Mouse (Mus musculus): Measurements from ENCODE around the gene Slirp. TPM values are rescaled to one million over a fixed set of nuclear protein-coding genes. Genes with fewer than 3 reads are reported as not detected.

Gene Slirp
- polyA plus RNA-seq, 1 experiment, result not detected

- Histone ChIP-seq H3K36me3 (ENCODE audit: control insufficient read depth) (peaks cover 60% of the 10 kb centered on the region), H3K4me3 (replicated peaks) (no peak overlapping the region), H3K27me3 (ENCODE audit: control insufficient read depth) (no peaks in the 10 kb centered on the region), H3K9me3 (ENCODE audit: control insufficient read depth, low read length) (no peaks in the 10 kb centered on the region), H3K4me1 (ENCODE audit: control insufficient read depth) (peaks cover 6% of the 10 kb centered on the region)
- no peak for TF ChIP-seq TAL1 (IDR thresholded peaks at IDR 0.05; ENCODE audit: low read length)
- no peak for TF ChIP-seq GATA1 (IDR thresholded peaks at IDR 0.05; ENCODE audit: low read length)
Measured at GRCm38 (mm10) chr12:87424516-87424915, 19.2 kb upstream of the Slirp start.

- Histone ChIP-seq H3K4me1 (ENCODE audit: control insufficient read depth) (peaks cover 1% of the 10 kb centered on the region), H3K36me3 (ENCODE audit: control insufficient read depth) (peaks cover 80% of the 10 kb centered on the region), H3K9me3 (ENCODE audit: control insufficient read depth, low read length) (no peaks in the 10 kb centered on the region), H3K27me3 (ENCODE audit: control insufficient read depth) (no peaks in the 10 kb centered on the region), H3K4me3 (replicated peaks) (no peak overlapping the region)
- TF ChIP-seq GATA1 (IDR thresholded peaks at IDR 0.05; ENCODE audit: low read length) (no peak), TAL1 (IDR thresholded peaks at IDR 0.05; ENCODE audit: low read length) (no peak)
Measured at GRCm38 (mm10) chr12:87426354-87427031, 17.2 kb upstream of the Slirp start.

- Histone ChIP-seq H3K4me3 (replicated peaks) (no peak overlapping the region), H3K36me3 (ENCODE audit: control insufficient read depth) (peaks cover 92% of the 10 kb centered on the region), H3K27me3 (ENCODE audit: control insufficient read depth) (no peaks in the 10 kb centered on the region), H3K9me3 (ENCODE audit: control insufficient read depth, low read length) (no peaks in the 10 kb centered on the region), H3K4me1 (ENCODE audit: control insufficient read depth) (no peaks in the 10 kb centered on the region; the same call in 1 of the 2 replicates)
- TF ChIP-seq TAL1 (IDR thresholded peaks at IDR 0.05; ENCODE audit: low read length) (no peak), GATA1 (IDR thresholded peaks at IDR 0.05; ENCODE audit: low read length) (no peak)
Measured at GRCm38 (mm10) chr12:87428295-87428694, 15.4 kb upstream of the Slirp start.

GRCm38 (mm10) chr12:87428885-87429284 lies 14.8 kb upstream of the Slirp start:
- no peaks in the 10 kb centered on the region for H3K27me3 ChIP-seq (ENCODE audit: control insufficient read depth)
- H3K4me3 ChIP-seq (replicated peaks), result no peak overlapping the region
- no peaks in the 10 kb centered on the region for H3K9me3 ChIP-seq (ENCODE audit: control insufficient read depth, low read length)
- TF ChIP-seq TAL1 (IDR thresholded peaks at IDR 0.05; ENCODE audit: low read length) (no peak), GATA1 (IDR thresholded peaks at IDR 0.05; ENCODE audit: low read length) (no peak)
- peaks cover 92% of the 10 kb centered on the region for H3K36me3 ChIP-seq (ENCODE audit: control insufficient read depth)
- H3K4me1 ChIP-seq (ENCODE audit: control insufficient read depth), result no peaks in the 10 kb centered on the region; the same call in 1 of the 2 replicates

- peaks cover 30% of the 10 kb centered on the region for H3K4me1 ChIP-seq (ENCODE audit: control insufficient read depth)
- H3K9me3 ChIP-seq (ENCODE audit: control insufficient read depth, low read length), result no peaks in the 10 kb centered on the region
- H3K27me3 ChIP-seq (ENCODE audit: control insufficient read depth), result no peaks in the 10 kb centered on the region
- H3K4me3 ChIP-seq (replicated peaks), result peak overlapping the region; percentile 78
- H3K36me3 ChIP-seq (ENCODE audit: control insufficient read depth), result peaks cover 59% of the 10 kb centered on the region
- TF ChIP-seq TAL1 (IDR thresholded peaks at IDR 0.05; ENCODE audit: low read length), result no peak
- no peak for TF ChIP-seq GATA1 (IDR thresholded peaks at IDR 0.05; ENCODE audit: low read length)
Measured at GRCm38 (mm10) chr12:87442177-87443114, 1.2 kb upstream of the Slirp start.

- H3K4me3 ChIP-seq (replicated peaks), result peak overlapping the region; percentile 78
- TF ChIP-seq TAL1 (IDR thresholded peaks at IDR 0.05; ENCODE audit: low read length), result no peak
- TF ChIP-seq GATA1 (IDR thresholded peaks at IDR 0.05; ENCODE audit: low read length), result no peak
Measured at GRCm38 (mm10) chr12:87443115-87443699, 489 bp upstream of the Slirp start.

GRCm38 (mm10) chr12:87444211-87444610 lies 515 bp downstream of the Slirp start:
- TF ChIP-seq TAL1 (IDR thresholded peaks at IDR 0.05; ENCODE audit: low read length) (no peak), GATA1 (IDR thresholded peaks at IDR 0.05; ENCODE audit: low read length) (no peak)
- H3K4me3 ChIP-seq (replicated peaks), result peak overlapping the region; percentile 78
- no peaks in the 10 kb centered on the region for H3K27me3 ChIP-seq (ENCODE audit: control insufficient read depth)
- H3K36me3 ChIP-seq (ENCODE audit: control insufficient read depth), result peaks cover 59% of the 10 kb centered on the region
- no peaks in the 10 kb centered on the region for H3K9me3 ChIP-seq (ENCODE audit: control insufficient read depth, low read length)
- H3K4me1 ChIP-seq (ENCODE audit: control insufficient read depth), result peaks cover 30% of the 10 kb centered on the region

More at GRCm38 (mm10) chr12:87443115-87443699, 489 bp upstream of the Slirp start:
- Histone ChIP-seq H3K36me3 (ENCODE audit: control insufficient read depth) (peaks cover 59% of the 10 kb centered on the region), H3K9me3 (ENCODE audit: control insufficient read depth, low read length) (no peaks in the 10 kb centered on the region), H3K27me3 (ENCODE audit: control insufficient read depth) (no peaks in the 10 kb centered on the region), H3K4me1 (ENCODE audit: control insufficient read depth) (peaks cover 30% of the 10 kb centered on the region)

GRCm38 (mm10) chr12:87449456-87449855 lies 5.8 kb downstream of the Slirp start:
- TF ChIP-seq TAL1 (IDR thresholded peaks at IDR 0.05; ENCODE audit: low read length) (no peak), GATA1 (IDR thresholded peaks at IDR 0.05; ENCODE audit: low read length) (peak; percentile 55)
- Histone ChIP-seq H3K4me1 (ENCODE audit: control insufficient read depth) (peaks cover 9% of the 10 kb centered on the region), H3K36me3 (ENCODE audit: control insufficient read depth) (peaks cover 86% of the 10 kb centered on the region), H3K4me3 (replicated peaks) (no peak overlapping the region), H3K9me3 (ENCODE audit: control insufficient read depth, low read length) (no peaks in the 10 kb centered on the region), H3K27me3 (ENCODE audit: control insufficient read depth) (no peaks in the 10 kb centered on the region)
